Mouse (Mus musculus) 3134 (cell line): ENCODE data around the gene Gm6614.
"Not testable (repeated sequence)": the region's sequence is repeated elsewhere in the genome, so short reads cannot be mapped to it uniquely, and the experiment has no call there.

Source experiments
- DNase-seq: peaks from one replicate; pipeline ENCODE4 v3.0.0-alpha.2; 2011; ENCODE audit warnings: low spot score; ENCODE audit not compliant: insufficient read length; ENCODE audit errors: extremely low read depth

Gene Gm6614

GRCm38 (mm10) chr6:142011364-142011955 lies at the start of gene Gm6614:
Gm6614 (minus strand) TSS chr6:142011414.
- no peak for DNase-seq

GRCm38 (mm10) chr6:142058281-142058680 lies 47.1 kb upstream of the Gm6614 start:
- not testable (repeated sequence) for DNase-seq

GRCm38 (mm10) chr6:142047689-142048088 lies 36.5 kb upstream of the Gm6614 start:
- no peak for DNase-seq

- no peak for DNase-seq
These were observed 34.5 kb upstream of the Gm6614 start for GRCm38 (mm10) chr6:142045746-142046145.

- DNase-seq: no peak
These were observed 30.7 kb upstream of the Gm6614 start for GRCm38 (mm10) chr6:142041896-142042295.

GRCm38 (mm10) chr6:142040306-142041175 lies 29.3 kb upstream of the Gm6614 start:
- no peak for DNase-seq

GRCm38 (mm10) chr6:142035771-142036170 lies 24.6 kb upstream of the Gm6614 start:
- DNase-seq: no peak

GRCm38 (mm10) chr6:142021671-142022070 lies 10.5 kb upstream of the Gm6614 start:
- DNase-seq: no peak

- no peak for DNase-seq
These were observed 24.4 kb downstream of the Gm6614 start for GRCm38 (mm10) chr6:141986772-141987171.

GRCm38 (mm10) chr6:141984644-141985043 lies 26.6 kb downstream of the Gm6614 start:
- no peak for DNase-seq

GRCm38 (mm10) chr6:141962420-141962819 lies 48.8 kb downstream of the Gm6614 start:
- no peak for DNase-seq

GRCm38 (mm10) chr6:141961861-141962260 lies 49.4 kb downstream of the Gm6614 start:
- no peak for DNase-seq

GRCm38 (mm10) chr6:141960482-141960881 lies 50.7 kb downstream of the Gm6614 start:
- DNase-seq: no peak

GRCm38 (mm10) chr6:141946862-141947261 lies 64.4 kb downstream of the Gm6614 start, which contains the start of gene Slco1a1:
Slco1a1 (minus strand) TSS chr6:141946962.
- DNase-seq: no peak

GRCm38 (mm10) chr6:141940451-141940850 lies 70.8 kb downstream of the Gm6614 start:
- DNase-seq: no peak
